Mouse (Mus musculus) kidney, adult 11 months (tissue): Measurements from ENCODE around the gene Ptgdr2.
A peak's percentile ranks its signal among the peaks of the same experiment; 100 is the strongest.

Experiments used
- DNase-seq: peaks from one replicate; pipeline ENCODE4 v3.0.0; 2022

Ptgdr2 gene

DNA sequence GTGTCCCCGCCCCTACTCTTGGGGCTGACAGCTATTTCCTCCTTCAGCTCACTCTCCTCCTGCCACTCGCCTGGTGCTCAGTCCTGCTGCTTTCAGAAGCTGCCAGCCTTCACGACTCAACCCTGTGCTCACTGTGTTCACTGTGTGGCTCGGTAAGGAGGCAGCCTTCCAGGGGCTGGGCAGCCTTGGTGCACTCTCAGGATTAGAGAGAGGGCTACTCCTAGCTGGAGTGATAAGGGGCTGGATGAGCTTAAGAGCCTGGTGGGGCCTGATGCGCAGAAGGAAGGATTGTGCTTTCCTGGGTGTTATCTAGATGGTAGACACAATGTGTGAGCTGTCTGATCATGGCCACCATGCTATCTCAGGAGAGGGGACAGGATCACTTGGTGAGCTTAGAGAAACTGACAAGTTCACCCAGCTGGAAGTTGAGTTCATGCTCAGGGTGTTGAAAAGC, at the start of gene Ptgdr2:
Gene Ptgdr2 (plus strand): TSS at position 51 of the 454 bp plus-strand sequence.
- no peak for DNase-seq

- no peak for DNase-seq
These were observed 44.8 kb upstream of the Ptgdr2 start for GRCm38 (mm10) chr19:10892201-10892600.

- peak; percentile 98 for DNase-seq
These were observed 41.9 kb upstream of the Ptgdr2 start, which contains the start of gene Prpf19 for GRCm38 (mm10) chr19:10895016-10895528. Gene Prpf19 (plus strand): TSS chr19:10895231.

- DNase-seq: no peak
These were observed 41.3 kb upstream of the Ptgdr2 start for GRCm38 (mm10) chr19:10895708-10896107.

GRCm38 (mm10) chr19:10896849-10897248, 40.1 kb upstream of the Ptgdr2 start:
- no peak for DNase-seq

GRCm38 (mm10) chr19:10897491-10897890, 39.5 kb upstream of the Ptgdr2 start:
- no peak for DNase-seq

DNA sequence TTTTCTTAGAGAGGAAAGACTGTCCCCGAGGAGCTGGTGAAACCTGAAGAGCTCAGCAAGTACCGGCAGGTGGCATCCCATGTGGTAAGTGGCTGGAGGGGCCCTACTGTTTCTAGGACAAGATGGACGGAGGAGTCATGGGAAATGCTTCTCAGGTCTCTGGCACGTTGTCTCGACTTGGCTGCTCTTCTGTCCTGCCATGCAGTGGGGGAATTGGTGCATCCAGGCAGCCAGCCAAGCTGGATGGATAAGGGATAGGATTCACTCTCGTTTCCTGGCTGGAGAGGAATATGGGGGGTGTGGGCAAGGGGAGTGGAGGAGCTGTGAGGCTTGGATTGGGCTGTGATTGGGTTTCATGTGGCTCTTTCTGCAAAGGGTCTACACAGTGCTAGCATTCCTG, 36.6 kb upstream of the Ptgdr2 start:
- no peak for DNase-seq

- DNase-seq: no peak
These were observed 35.9 kb upstream of the Ptgdr2 start for GRCm38 (mm10) chr19:10901046-10901445.

GRCm38 (mm10) chr19:10904512-10904911, 32.4 kb upstream of the Ptgdr2 start:
- DNase-seq: no peak

DNA sequence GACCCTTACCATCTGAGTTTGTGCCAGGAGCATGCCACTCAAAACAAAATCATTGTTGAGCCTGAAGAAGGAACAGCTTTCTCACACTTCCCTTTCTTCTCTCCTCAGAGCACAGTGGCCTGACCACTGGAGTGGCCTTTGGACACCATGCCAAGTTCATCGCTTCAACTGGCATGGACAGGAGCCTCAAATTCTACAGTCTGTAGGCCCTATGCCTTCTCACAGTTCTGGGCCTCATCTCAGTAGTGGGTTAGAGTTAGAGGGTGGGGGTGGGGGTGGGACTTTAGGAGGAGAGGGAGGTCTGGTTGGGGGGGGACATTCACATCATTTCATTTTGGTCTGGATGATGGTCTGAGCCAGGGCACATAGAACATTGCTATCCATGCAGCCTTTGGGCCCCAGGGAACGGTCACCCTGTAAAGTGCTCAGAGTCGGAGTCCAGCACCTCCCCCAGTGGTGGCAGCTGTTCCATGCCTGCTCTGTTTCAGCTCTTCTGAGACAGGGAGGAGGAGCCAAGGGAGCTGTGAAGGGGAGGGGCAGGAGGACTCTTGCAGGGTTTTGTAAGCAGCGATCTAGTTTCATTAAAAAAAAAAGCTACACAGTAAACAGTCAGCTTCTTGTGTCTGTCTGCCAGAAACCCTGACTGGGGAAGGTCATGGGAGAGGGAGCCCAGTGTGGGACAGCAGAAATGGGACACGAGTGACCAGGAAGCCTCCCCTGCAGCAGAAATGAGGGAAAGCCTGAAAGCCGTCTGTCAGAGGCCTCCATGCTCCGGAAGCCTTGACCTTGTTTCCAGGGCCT, 31.8 kb upstream of the Ptgdr2 start:
- DNase-seq: peak; percentile 85

GRCm38 (mm10) chr19:10905728-10906000, 31.3 kb upstream of the Ptgdr2 start:
- DNase-seq: no peak

DNA sequence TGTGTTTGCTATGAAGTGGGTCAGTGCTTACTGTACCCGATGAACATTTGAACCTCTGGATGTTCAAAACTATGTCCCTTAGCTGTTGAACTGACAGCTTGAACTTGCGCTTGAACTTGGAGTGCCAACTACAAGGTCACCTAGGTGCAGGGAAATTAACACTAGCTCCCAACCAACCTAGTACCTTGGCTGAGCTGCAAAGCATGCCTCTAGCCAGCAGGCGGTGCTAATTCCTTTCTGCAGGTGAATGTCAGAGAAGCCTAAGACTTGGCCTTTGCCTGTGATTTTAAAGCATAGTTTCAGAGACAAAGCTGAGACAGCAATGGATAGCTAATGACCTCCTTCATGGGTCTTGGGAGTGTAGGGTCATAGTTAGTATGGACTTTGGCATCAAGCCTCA, 29.1 kb upstream of the Ptgdr2 start:
- peak; percentile 59 for DNase-seq

DNA sequence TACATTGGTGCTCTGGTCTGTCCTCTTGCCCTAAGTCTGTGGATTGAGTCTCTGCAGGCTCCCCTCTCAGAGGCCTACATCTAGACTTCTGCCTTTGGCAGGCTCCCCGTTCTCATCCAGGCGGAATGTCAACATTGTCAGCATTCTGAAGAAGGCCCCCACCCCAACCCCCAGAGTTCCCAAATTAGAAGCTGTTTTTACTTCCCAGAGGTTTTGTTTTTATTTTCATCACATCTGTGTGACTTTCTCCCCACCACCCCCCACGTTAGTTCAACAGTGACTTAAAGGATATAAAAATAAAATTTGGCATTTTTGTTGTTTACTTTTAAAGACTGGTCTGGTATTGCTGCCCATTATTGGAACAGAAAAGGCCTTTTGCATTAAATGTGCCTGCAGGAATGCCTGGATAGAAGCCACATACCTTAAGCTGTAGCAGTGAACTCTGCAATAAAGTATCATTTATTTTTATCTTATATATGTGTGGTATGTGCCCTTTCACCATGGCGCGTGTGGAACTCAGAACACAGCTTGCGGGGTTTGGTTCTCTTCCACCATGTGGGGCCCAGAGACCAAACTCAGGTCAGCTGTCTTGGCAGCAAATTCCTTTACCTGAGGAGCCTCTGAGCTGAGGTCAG, 27.8 kb upstream of the Ptgdr2 start:
- DNase-seq: no peak

- DNase-seq: no peak
These were observed 22.7 kb upstream of the Ptgdr2 start for GRCm38 (mm10) chr19:10914291-10914690.

DNA sequence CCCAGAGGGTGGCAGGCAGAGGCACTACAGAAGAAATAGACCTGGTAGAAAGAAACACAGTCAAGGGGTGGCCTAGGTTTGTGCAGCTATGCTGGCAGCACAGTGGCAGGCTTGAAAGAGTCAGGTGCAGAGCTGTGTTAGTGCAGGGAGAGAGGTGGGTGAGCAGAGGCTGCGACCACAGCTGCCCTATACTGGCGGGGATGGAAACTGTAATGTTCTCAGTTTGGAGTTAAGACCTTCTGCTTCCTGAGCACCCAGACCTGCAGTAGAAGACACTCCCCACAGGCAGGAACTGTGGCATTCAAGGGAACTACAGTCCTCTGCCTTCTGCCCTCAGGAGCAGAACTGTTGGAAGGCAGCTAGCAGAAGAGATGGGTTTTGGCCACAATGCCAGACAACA, 22.1 kb upstream of the Ptgdr2 start:
- DNase-seq: no peak

GRCm38 (mm10) chr19:10916506-10916905, 20.5 kb upstream of the Ptgdr2 start:
- DNase-seq: no peak

- no peak for DNase-seq
These were observed 18.5 kb upstream of the Ptgdr2 start for GRCm38 (mm10) chr19:10918321-10918991.

GRCm38 (mm10) chr19:10920532-10920931, 16.4 kb upstream of the Ptgdr2 start, which contains the start of gene Zp1:
Gene Zp1 (minus strand): TSS chr19:10920632.
- no peak for DNase-seq

GRCm38 (mm10) chr19:10921058-10921457, 15.9 kb upstream of the Ptgdr2 start:
- no peak for DNase-seq

DNA sequence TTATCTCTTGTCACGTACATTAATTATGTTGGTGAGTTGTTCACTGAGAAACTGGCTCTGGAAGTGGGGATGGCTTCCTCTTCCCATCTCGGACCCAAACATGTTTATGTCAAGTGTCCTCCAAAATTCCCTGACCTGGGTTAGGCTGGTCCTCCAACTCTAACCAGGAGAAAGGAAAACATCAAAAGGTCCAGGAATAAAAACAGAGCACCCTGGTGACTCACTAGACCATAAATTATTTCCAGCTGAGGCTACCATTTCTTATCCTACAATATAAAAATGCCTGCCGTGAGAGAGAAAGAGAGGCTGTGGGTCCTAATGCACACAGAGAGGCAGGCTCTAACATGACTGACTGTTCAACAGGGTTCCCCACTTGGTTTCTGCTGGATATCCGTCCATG, 12.7 kb upstream of the Ptgdr2 start:
- DNase-seq: no peak

GRCm38 (mm10) chr19:10926123-10926621, 10.8 kb upstream of the Ptgdr2 start:
- peak; percentile 41 for DNase-seq

GRCm38 (mm10) chr19:10926666-10927065, 10.3 kb upstream of the Ptgdr2 start:
- DNase-seq: no peak

GRCm38 (mm10) chr19:10930641-10931040, 6.3 kb upstream of the Ptgdr2 start:
- no peak for DNase-seq
